Mouse (Mus musculus): ENCODE data around the gene Mpzl3. TPM values are rescaled to one million over a fixed set of nuclear protein-coding genes. Genes with fewer than 3 reads are reported as not detected.

Mpzl3 gene
- polyA plus RNA-seq, 1 experiment from 2014 or later, result 2.3 TPM

DNA sequence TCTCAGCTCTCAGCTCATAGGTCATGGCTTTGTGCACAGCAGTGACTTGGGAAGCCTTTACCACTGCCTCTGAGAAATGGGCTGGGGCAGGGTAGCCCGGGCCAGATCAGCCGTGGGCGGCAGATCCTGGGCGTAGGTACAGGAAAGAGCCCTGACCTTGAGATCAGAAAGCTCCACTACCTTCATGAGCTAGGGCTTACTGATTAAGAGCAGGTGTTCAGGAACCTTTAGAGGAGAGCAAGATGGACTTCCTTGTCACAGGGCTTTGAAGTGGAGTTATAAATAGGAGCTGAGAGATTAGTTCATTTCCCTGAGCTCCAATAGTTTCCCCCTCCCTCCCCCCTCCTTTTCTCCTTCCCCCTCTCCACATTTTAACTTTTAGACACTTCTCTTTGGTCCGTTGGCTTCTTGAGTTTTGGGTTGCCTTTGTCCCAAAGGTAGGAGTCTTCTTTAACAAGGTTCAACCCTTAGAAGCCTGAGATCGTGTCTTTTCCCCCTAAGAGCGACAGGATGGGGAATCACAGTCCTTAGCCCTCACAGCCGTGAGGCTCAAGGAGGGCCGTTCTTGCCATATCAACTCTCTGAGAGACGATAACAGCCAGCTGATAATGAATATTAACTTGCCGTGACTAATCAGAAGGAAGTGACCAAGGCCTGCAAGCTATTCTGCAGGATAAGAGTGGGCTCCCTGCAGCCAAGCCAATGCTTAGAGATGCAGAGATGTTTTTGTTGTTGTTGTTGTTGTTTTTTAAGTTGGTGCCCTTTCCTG, 48.4 kb downstream of the Mpzl3 start:
- DNase-seq (ENCODE audit: low spot score, missing footprints) (no peak), ATAC-seq (ENCODE audit: low FRiP score) (no peak)
- no peaks in the 10 kb centered on the region for H3K4me1 ChIP-seq (ENCODE audit: control insufficient read depth, insufficient read depth, low read length)
- no peaks in the 10 kb centered on the region for H3K36me3 ChIP-seq (ENCODE audit: control insufficient read depth, insufficient read depth, low read length)
- no peak overlapping the region for H3K4me2 ChIP-seq
- no peaks in the 10 kb centered on the region for H3K27me3 ChIP-seq (ENCODE audit: control insufficient read depth, insufficient read depth, low read length)
- H3K27ac ChIP-seq (ENCODE audit: low read depth, low read length), result no peak overlapping the region
- H3K4me3 ChIP-seq (ENCODE audit: low read depth, low read length), result no peak overlapping the region
- H3K9me3 ChIP-seq (ENCODE audit: control insufficient read depth, low read length), result no peaks in the 10 kb centered on the region
- no peak overlapping the region for H3K9ac ChIP-seq (ENCODE audit: low read length)
- 79% methylated on average over 11 of the region's 11 CpGs for WGBS

DNA sequence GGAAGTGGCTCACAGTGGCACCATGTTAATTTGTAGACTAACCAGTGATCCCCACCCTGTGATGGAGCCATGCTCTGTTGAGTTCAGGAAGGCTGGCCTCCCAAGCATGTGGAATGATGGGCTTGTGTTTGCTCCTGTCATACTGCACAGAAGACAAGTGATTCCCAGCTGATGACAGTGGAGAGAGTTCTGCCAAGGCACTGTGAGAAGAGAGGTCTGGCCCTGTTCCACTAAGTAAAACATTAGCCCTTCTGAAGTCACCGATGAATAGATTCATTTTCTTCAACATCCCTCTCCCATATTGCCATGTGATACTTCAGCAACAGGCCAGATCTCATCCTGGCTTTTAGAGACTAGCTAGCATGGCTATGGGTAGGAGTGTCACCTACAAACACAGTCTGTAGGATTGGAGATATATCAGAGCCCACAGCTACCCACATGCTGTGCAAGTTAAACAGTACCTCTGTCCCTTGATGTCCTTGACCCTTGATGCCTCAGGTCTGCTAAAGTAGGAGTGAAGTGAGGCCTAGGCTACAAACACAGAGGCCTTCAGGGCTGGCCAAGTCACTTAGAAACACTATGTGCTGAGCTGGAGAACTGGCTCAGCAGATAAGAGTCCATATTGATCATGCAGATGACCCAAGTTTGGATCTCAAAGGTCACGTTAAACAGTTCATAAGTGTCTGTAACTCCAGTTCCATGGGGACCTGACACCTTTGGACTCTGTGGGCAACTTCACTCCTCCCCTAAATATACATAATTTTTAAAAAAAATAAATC, 50.8 kb downstream of the Mpzl3 start:
- ATAC-seq (ENCODE audit: low FRiP score) (no peak), DNase-seq (ENCODE audit: low spot score, missing footprints) (no peak)
- no peak overlapping the region for H3K4me3 ChIP-seq (ENCODE audit: low read depth, low read length)
- H3K4me1 ChIP-seq (ENCODE audit: control insufficient read depth, insufficient read depth, low read length), result no peaks in the 10 kb centered on the region
- no peaks in the 10 kb centered on the region for H3K36me3 ChIP-seq (ENCODE audit: control insufficient read depth, insufficient read depth, low read length)
- H3K4me2 ChIP-seq, result no peak overlapping the region
- 92% methylated on average over 2 of the region's 2 CpGs for WGBS
- no peak overlapping the region for H3K9ac ChIP-seq (ENCODE audit: low read length)
- no peak overlapping the region for H3K27ac ChIP-seq (ENCODE audit: low read depth, low read length)
- no peaks in the 10 kb centered on the region for H3K27me3 ChIP-seq (ENCODE audit: control insufficient read depth, insufficient read depth, low read length)
- H3K9me3 ChIP-seq (ENCODE audit: control insufficient read depth, low read length), result no peaks in the 10 kb centered on the region

DNA sequence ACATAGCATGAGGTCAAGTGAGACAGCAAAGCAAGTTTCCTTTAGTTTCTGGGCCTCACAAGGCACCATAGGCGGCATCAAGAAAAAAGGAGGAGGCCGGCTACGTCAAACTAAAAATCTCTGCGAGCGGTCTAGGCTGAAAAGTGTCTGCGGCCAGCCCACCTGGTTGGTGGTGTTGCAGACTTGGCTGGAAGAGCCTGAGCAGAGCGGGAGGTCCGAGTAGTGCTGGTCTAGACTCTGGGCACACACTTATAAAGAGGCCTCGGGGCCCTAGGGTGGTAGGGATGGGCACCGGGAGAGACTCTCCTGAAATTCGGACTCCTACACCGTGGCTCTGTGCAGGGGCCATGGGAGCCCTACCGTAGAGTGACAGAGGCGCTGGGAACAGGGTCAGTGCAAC, 60.7 kb downstream of the Mpzl3 start:
- Histone ChIP-seq H3K27me3 (ENCODE audit: control insufficient read depth, insufficient read depth, low read length) (no peaks in the 10 kb centered on the region; the same call in 1 of the 2 replicates), H3K9ac (ENCODE audit: low read length) (peak overlapping the region; percentile 17; the same call in 1 of the 2 replicates), H3K4me2 (peak overlapping the region; percentile 41), H3K9me3 (ENCODE audit: control insufficient read depth, low read length) (no peaks in the 10 kb centered on the region), H3K27ac (ENCODE audit: low read depth, low read length) (no peak overlapping the region), H3K36me3 (ENCODE audit: control insufficient read depth, insufficient read depth, low read length) (no peaks in the 10 kb centered on the region), H3K4me1 (ENCODE audit: control insufficient read depth, insufficient read depth, low read length) (peaks cover 4% of the 10 kb centered on the region; the same call in 1 of the 2 replicates), H3K4me3 (ENCODE audit: low read depth, low read length) (peak overlapping the region; percentile 23)
- ATAC-seq (ENCODE audit: low FRiP score), result 0 out of 2 replicates have a peak, but pooled peaks have one; percentile 38
- 3% methylated on average over 14 of the region's 14 CpGs for WGBS
- DNase-seq (ENCODE audit: low spot score, missing footprints), result peak; percentile 96

- ATAC-seq (ENCODE audit: low FRiP score), result no peak
- WGBS, result 70% methylated on average over 9 of the region's 9 CpGs
- Histone ChIP-seq H3K4me3 (ENCODE audit: low read depth, low read length) (no peak overlapping the region), H3K36me3 (ENCODE audit: control insufficient read depth, insufficient read depth, low read length) (no peaks in the 10 kb centered on the region), H3K9ac (ENCODE audit: low read length) (no peak overlapping the region), H3K4me2 (no peak overlapping the region), H3K9me3 (ENCODE audit: control insufficient read depth, low read length) (no peaks in the 10 kb centered on the region), H3K4me1 (ENCODE audit: control insufficient read depth, insufficient read depth, low read length) (peaks cover 4% of the 10 kb centered on the region; the same call in 1 of the 2 replicates), H3K27ac (ENCODE audit: low read depth, low read length) (no peak overlapping the region), H3K27me3 (ENCODE audit: control insufficient read depth, insufficient read depth, low read length) (no peaks in the 10 kb centered on the region; the same call in 1 of the 2 replicates)
- DNase-seq (ENCODE audit: low spot score, missing footprints), result no peak
Observed at GRCm38 (mm10) chr9:45116819-45117218, 61.8 kb downstream of the Mpzl3 start.

GRCm38 (mm10) chr9:45117741-45118431, 62.9 kb downstream of the Mpzl3 start, which contains the start of gene Scn2b:
Scn2b (plus strand) TSS chr9:45117782.
- ATAC-seq (ENCODE audit: low FRiP score) (peak; percentile 51; the same call in 1 of the 2 replicates), DNase-seq (ENCODE audit: low spot score, missing footprints) (peak; percentile 95)
- Histone ChIP-seq H3K9me3 (ENCODE audit: control insufficient read depth, low read length) (no peaks in the 10 kb centered on the region), H3K4me3 (ENCODE audit: low read depth, low read length) (peak within 1 kb of the TSS; percentile 46), H3K9ac (ENCODE audit: low read length) (peak within 1 kb of the TSS; percentile 60), H3K4me2 (peak within 1 kb of the TSS; percentile 50), H3K27ac (ENCODE audit: low read depth, low read length) (no peak within 1 kb of the TSS), H3K27me3 (ENCODE audit: control insufficient read depth, insufficient read depth, low read length) (no peaks in the 10 kb centered on the region; the same call in 1 of the 2 replicates), H3K36me3 (ENCODE audit: control insufficient read depth, insufficient read depth, low read length) (no peaks in the 10 kb centered on the region), H3K4me1 (ENCODE audit: control insufficient read depth, insufficient read depth, low read length) (peaks cover 7% of the 10 kb centered on the region; the same call in 1 of the 2 replicates)
- WGBS, result 2% methylated on average over 11 of the region's 13 CpGs

DNA sequence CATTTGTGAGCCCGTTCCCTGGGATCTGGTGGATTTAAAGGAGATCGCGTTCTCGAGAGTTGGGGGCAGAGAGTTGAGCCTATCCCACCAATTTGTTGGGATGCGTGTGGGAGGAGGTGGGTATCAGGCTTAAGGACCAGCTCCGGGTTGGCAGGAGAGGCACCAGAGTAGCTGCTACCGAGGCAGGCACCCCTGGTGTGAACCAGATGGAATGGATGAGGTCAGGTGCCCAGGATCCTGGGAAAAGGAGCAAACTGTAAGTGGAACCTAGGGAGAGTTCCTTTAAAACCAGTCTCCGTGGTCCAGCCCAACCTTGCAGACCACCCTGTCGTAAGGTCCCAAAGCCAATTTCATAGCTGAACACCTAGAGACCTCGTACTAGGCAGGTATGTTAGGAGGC, 63.6 kb downstream of the Mpzl3 start:
- WGBS, result 31% methylated on average over 10 of the region's 10 CpGs
- Histone ChIP-seq H3K9ac (ENCODE audit: low read length) (peak overlapping the region; percentile 60), H3K4me2 (peak overlapping the region; percentile 50), H3K4me1 (ENCODE audit: control insufficient read depth, insufficient read depth, low read length) (peaks cover 7% of the 10 kb centered on the region; the same call in 1 of the 2 replicates), H3K36me3 (ENCODE audit: control insufficient read depth, insufficient read depth, low read length) (no peaks in the 10 kb centered on the region), H3K27me3 (ENCODE audit: control insufficient read depth, insufficient read depth, low read length) (no peaks in the 10 kb centered on the region; the same call in 1 of the 2 replicates), H3K9me3 (ENCODE audit: control insufficient read depth, low read length) (no peaks in the 10 kb centered on the region), H3K4me3 (ENCODE audit: low read depth, low read length) (peak overlapping the region; percentile 46), H3K27ac (ENCODE audit: low read depth, low read length) (no peak overlapping the region)
- DNase-seq (ENCODE audit: low spot score, missing footprints), result peak; percentile 85
- ATAC-seq (ENCODE audit: low FRiP score), result no peak

DNA sequence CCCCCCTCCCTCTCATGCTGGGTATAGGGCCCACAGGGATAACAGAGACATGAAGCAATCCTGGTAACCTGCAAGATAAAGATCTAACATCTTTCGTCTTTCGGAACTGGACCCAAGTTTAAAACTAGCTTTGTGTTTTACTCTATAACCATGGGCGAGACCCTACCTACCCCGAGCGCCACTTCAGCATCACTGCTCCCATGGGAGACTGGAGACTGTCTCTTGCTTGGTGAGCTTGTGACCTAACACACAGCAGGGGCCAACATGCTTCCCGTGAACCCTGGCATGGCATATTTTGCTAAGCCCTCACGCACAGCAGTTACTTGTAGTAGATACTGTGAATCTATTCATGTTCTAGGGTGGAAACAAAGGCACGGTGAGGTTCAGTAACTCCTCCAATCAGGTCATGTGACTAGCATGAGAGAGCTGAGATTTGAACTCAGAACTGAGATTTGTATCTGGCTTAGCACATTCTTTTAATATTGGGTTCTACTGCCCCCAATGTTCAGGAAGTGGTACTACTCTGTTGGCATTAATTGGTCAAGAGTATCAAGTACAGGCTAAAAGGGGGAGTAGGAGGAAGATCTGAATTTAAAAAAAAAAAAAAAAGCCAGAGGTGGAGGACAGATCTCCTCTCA, 64.4 kb downstream of the Mpzl3 start:
- Histone ChIP-seq H3K4me3 (ENCODE audit: low read depth, low read length) (no peak overlapping the region), H3K36me3 (ENCODE audit: control insufficient read depth, insufficient read depth, low read length) (no peaks in the 10 kb centered on the region), H3K27me3 (ENCODE audit: control insufficient read depth, insufficient read depth, low read length) (no peaks in the 10 kb centered on the region; the same call in 1 of the 2 replicates), H3K9me3 (ENCODE audit: control insufficient read depth, low read length) (no peaks in the 10 kb centered on the region), H3K27ac (ENCODE audit: low read depth, low read length) (no peak overlapping the region), H3K4me2 (no peak overlapping the region), H3K9ac (ENCODE audit: low read length) (no peak overlapping the region), H3K4me1 (ENCODE audit: control insufficient read depth, insufficient read depth, low read length) (peaks cover 7% of the 10 kb centered on the region; the same call in 1 of the 2 replicates)
- no peak for ATAC-seq (ENCODE audit: low FRiP score)
- DNase-seq (ENCODE audit: low spot score, missing footprints), result peak; percentile 76
- 91% methylated on average over 8 of the region's 8 CpGs for WGBS

GRCm38 (mm10) chr9:45119954-45120530, 65.1 kb downstream of the Mpzl3 start:
- no peak overlapping the region for H3K4me3 ChIP-seq (ENCODE audit: low read depth, low read length)
- no peak overlapping the region for H3K27ac ChIP-seq (ENCODE audit: low read depth, low read length)
- H3K36me3 ChIP-seq (ENCODE audit: control insufficient read depth, insufficient read depth, low read length), result no peaks in the 10 kb centered on the region
- H3K4me2 ChIP-seq, result no peak overlapping the region
- ATAC-seq (ENCODE audit: low FRiP score), result no peak
- H3K4me1 ChIP-seq (ENCODE audit: control insufficient read depth, insufficient read depth, low read length), result peaks cover 7% of the 10 kb centered on the region; the same call in 1 of the 2 replicates
- peak; percentile 78 for DNase-seq (ENCODE audit: low spot score, missing footprints)
- no peaks in the 10 kb centered on the region; the same call in 1 of the 2 replicates for H3K27me3 ChIP-seq (ENCODE audit: control insufficient read depth, insufficient read depth, low read length)
- H3K9me3 ChIP-seq (ENCODE audit: control insufficient read depth, low read length), result no peaks in the 10 kb centered on the region
- 91% methylated on average over 14 of the region's 14 CpGs for WGBS
- H3K9ac ChIP-seq (ENCODE audit: low read length), result no peak overlapping the region

All from midbrain, embryonic 11.5 days (tissue).